Mouse (Mus musculus): ENCODE data around the gene Tgfa.

Gene Tgfa

GRCm38 (mm10) chr6:86194941-86195932 is at the start of gene Tgfa:
Gene Tgfa (plus strand): TSS chr6:86195223.
- peak; percentile 31 for DNase-seq

GRCm38 (mm10) chr6:86148518-86148917 is 46.5 kb upstream of the Tgfa start:
- DNase-seq = no peak

- DNase-seq = no peak
Measured at GRCm38 (mm10) chr6:86149001-86149400, 46.0 kb upstream of the Tgfa start.

DNA sequence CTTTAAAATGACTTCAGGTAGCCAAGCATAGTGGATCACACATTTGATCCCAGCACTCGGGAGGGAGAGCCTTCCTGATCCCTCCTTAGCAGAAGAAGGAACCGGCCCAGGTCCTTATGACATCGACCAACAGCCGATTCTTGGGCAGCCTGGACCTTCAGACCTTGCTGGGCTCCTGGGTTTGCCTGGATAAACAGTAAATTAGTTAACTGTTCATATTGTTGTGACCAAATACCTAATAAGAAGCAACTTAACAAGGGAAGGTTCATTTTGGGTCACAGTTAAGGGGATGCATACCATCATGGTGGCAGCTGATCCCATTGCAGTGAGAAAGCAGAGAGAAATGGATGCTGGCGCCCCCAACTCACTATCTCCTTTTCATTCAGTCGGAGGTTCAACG is 42.3 kb upstream of the Tgfa start:
- DNase-seq = no peak

DNA sequence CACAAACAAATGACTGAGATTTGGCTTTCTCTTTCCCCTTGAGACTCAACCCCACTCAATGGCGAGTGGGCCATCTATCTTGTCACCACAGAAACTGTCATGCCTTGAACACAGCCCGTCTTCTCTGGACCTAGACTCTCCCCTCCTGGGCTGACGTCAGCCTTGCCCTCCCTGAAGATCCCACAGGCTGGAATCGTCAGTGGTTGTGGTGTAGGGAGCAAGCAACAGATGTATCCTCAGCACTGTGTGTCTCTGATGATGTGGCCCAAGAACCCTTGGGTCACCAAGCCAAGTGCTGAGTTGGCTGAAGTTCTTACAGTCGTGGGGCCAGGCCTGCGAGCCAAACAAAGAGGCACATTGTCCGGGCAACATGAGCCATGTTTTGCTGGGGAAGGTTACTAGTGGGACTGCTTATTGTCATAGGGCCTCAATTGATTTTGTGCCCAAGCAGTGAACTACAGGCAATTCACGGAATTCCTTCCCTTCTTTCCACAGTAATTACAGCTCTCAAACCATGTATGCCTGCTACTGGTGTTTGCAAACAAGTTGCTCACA is 41.5 kb upstream of the Tgfa start:
- DNase-seq = no peak

DNA sequence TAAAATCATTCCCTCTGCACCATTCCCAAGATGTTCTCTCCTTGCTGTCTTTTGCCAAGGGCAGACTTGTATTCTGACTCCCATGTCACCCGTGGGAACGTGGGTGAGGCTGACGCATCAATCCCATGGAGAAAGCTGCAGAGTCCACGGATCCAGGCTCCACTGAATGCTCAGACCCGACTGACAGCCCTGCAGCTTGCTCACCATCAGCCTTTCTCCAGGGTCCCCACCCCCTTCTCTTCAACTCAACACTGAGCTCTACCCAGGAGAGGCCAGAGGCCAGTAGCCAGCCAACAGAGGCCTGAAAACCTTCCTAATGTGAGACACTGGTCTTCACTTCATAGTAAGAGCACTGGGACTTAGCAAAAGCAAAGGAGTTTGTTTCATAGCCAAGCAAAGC is 41.0 kb upstream of the Tgfa start:
- no peak for DNase-seq

- DNase-seq = no peak
Measured at GRCm38 (mm10) chr6:86154481-86154880, 40.5 kb upstream of the Tgfa start.

- no peak for DNase-seq
Measured at GRCm38 (mm10) chr6:86157253-86158234, 37.5 kb upstream of the Tgfa start.

DNA sequence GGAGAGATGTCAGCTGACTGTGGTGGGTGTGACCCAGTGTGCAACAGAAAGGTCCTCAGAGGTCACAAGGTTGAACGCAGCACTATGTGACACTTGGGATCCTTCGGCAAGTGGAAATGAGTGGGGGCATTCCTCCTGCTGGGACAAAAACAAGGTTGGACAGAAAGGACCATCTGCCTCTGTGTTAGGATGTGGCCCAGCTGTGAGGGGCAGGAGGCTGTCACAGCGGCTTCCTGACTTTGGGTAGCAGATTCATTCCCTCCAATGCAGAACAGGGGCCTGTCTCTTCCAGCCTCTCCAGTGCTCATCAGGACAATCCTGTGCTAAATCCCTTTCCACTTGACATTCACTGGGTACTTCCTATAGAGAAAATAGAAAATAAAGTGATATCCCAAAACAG is 34.1 kb upstream of the Tgfa start:
- no peak for DNase-seq

DNA sequence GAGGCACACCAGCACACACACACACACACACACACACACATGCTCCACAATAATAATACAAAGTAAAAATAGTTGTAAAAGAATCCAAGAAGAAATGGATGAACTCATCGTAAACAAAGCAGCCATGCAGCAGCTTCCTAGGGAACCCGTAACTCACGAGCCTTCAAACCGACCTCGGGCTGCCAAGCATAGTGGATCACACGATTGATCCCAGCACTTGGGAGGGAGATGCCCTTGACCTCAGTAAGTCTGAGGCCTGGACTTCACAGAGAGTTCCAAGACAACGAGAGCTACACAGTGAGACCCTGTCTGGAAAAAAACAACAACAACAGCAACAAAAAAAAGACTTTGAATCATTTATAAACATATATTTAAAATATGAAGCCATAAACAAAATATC is 33.4 kb upstream of the Tgfa start:
- DNase-seq = no peak

DNA sequence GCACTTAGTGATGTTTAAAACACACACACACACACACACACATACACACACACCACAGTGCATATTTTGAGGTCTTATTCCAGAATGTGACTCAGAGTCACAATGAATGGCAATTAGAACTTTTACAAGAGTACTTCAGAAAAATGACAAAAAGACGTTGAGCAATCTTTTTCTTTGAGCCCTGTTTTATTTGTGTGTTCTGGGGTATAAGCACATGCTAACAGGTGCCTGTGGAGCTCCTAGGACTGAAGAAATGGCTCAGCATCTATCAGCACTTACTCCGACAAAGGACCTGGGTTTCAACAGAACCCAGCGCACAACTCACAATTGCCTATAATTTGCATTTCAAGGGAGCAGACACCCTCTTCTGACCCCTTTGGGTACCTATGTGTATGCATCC is 31.0 kb upstream of the Tgfa start:
- DNase-seq = no peak

GRCm38 (mm10) chr6:86166426-86166825 is 28.6 kb upstream of the Tgfa start:
- no peak for DNase-seq

GRCm38 (mm10) chr6:86167851-86168250 is 27.2 kb upstream of the Tgfa start:
- no peak for DNase-seq

DNA sequence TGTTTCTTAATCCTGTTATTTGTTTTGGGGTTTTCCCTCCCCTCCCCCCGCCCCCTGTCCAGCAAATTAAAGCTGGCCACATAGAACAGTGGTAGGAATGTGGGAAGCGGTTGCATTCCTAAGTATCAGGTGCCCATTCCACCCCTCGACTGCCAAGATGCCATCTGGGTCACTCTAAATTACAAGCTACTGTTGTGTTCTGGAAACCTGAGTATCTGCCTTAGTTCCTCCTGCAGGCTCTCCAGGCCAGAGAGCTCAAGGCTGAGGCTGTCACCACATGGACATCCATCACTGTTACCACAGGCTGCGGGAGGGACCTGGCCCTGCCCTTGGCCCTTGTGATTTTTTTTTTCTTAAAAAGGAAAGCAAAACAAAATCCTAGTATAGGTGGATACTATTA is 25.9 kb upstream of the Tgfa start:
- DNase-seq = no peak

DNA sequence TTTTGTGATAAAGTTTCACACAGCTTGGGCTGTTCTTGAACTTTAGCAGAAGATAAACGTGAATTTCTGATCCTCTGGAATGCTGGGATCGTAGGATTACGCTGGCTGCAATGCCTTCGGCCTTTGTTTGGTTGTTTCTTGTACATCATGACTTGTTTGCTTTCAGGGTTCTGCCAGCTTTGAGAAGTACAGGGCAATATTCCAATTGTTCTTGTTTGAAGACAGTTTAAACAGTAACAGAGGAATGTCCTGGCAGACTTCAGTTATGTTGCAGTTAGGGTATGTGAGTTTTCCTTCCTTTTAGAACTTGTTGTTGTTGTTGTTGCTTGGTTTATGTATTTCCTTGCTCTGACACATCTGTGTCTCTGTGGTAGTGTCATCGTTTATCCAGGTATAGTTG is 18.8 kb upstream of the Tgfa start:
- no peak for DNase-seq

DNA sequence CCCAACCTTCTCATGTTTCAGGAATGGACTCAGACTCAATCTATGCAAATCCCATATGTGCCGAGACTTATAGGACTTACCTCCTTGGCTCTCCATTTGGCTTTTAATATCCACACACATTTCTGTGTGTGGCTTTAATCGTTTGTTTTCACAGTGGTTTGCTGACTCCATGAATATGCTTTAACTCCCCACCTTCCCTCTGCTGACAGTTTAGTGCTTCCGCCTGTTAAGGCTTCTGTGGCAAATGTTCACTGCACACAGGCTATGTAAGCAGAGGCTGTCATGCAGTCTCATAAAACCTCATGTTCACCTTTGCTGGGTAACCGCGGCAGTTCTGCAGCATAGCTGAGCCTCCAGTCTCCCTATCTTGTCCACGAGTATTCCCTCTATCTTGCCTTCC is 18.3 kb upstream of the Tgfa start:
- DNase-seq = no peak

- no peak for DNase-seq
Measured at GRCm38 (mm10) chr6:86177331-86177982, 17.6 kb upstream of the Tgfa start.

DNA sequence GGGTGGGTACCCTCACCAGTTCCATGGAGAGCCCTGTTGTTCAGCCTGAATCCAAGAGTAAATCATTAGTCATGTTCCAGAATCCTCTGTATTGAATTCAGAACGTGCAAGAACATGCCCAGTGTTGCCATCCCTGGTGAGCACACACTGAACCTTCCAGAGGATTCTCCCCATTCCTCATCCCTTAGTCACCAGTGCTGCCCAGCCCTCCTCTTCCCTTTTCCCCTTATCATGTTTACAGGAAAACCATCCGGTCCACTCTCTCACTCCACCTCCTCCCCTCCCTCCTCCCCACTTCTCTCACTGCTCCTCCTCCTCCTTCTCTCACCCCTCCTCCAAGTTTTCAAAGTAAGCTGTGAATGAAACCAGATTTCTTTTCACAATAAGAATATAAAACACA is 14.4 kb upstream of the Tgfa start:
- DNase-seq = no peak

DNA sequence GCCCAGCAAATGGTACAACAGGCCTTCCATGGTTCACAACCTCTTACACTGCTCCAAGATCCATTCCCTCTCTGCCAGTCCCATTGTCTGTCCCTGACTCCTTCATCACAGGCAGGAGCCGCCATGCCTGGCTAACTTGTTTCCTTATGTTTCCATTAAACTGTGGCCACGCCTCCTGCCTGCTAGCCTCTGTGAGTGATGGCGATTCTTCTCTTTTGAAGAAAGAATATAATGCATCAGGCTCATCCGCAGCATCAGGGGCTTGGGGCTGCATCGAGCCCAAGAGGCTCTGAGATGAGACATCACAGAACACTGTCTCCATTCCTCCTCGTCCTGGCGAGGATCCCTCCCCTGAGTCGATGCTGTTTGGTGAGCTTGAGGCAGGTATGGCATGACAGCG is 13.0 kb upstream of the Tgfa start:
- DNase-seq = no peak

GRCm38 (mm10) chr6:86182626-86183025 is 12.4 kb upstream of the Tgfa start:
- DNase-seq = no peak

GRCm38 (mm10) chr6:86186106-86186955 is 8.7 kb upstream of the Tgfa start:
- no peak for DNase-seq

All from thymus, postnatal 14 days (tissue).